Mouse (Mus musculus): ENCODE measurements at regions not wholly inside any gene's neighbourhood (a gene's known extent, or its start where the extent isn't known, plus 50 kb on each side); places are given as distances from the start of the nearest gene placed in this dataset.

DNA sequence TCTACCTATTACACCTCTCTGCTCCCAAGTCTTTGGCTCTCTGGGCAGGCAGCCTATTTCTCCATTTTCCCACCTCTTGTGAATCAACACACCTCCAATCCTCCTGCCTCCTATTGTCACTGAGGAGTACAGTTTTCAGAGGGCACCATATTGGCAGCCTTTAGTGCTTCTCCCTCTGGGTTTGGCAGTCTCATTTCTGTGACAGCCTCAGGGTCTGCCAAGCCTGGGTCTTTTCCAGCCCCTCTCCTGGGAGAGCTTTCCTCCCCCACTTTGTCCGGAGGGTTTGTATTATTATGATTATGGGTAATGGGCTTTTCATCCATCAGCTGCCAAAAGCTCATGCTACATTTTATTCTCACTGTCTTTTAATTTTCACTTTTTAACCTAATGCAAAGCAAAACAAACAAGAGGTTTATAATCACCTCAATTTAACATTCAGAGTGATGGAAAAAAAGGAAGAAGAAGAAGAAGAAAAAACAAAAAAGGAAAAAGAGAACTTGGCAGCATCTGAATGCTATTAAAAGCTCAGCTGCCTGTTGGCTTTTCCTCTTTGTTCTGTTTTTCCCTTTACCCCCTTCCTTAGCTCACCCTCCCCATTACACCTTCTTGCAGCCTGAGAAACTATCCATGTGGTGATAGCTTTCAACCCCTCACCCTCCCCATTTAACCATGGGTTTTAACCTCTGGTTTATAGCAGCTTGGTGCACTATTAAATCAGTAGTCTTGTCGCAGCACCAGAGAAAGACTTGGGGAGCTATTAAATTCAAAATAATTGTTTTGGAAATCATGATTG is 790.5 kb upstream of the Cdh8 start:
- no peak for ATAC-seq (ENCODE audit: poor library complexity, severe bottlenecking)

DNA sequence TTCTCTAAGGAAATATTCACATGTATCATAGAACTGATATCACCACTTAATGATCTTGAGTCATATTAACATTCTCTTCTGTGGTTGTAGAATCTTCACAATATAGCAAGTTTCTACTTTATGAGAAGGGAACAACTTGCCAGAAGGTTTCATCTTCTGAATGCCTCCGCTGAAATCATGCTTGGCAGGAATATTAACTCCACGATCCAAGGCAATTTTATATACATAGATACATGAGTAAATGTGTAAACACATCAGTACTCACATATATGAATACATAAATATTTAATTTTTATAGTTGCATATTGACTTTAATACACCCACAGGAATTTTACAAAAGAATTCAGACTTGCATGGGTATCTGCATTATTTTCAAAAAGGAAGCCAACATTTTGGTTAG is 777.0 kb upstream of the Cdh8 start:
- no peak for ATAC-seq (ENCODE audit: poor library complexity, severe bottlenecking)

DNA sequence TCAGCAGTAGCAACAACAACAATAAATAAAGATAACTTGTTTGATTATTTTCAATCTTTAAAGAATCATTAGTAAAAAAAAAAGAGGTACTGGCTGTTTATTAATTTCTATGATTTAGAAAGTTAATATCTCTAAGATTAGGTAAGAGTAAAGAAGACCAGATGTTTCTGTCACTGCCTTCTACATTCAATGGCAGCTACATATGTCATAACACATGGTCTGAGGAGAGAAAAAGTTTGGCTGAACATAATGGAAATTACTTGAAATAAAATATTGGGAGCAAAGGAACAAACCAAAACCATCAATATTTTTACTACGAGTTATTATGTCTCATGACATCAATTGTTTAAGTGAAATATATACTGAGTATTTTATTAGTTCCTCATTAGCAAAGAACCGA is 774.4 kb upstream of the Cdh8 start:
- no peak for ATAC-seq (ENCODE audit: poor library complexity, severe bottlenecking)

DNA sequence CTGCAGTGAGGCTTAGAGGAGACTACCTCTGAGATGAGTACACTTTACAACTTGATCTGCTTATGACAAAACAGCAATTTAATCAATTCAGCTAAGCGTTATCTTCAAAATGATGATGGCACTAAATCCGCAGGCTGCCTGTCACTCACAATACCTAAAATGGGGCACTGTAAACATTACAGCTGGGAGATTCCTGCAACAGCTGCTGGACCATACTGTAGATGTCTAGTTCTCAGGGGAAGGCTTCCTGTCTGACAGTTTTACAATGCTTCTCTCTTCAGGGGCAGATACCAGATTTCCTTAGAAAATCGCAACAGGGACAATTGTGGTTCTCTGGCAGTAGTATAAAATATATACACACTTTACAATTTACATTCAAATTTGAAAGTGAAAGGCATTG is 771.7 kb upstream of the Cdh8 start:
- ATAC-seq (ENCODE audit: poor library complexity, severe bottlenecking) = no peak

DNA sequence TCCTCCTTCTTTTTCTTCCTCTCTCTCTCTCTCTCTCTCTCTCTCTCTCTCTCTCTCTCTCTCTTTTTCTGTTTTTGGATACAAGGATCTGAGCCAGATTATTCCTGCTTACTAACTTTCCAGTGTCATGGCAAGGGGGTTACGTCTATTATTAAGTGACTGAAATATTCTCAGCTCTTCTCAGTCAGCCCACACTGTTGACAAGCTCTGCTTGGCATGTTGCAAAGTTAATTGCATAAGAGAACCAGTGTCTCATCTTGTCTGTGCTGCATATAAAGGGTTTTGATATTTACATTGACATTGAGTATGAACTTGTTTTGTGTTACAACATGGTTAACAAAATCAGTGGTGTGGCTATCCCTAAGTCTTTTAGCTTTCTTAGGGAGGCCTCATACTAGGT is 760.2 kb upstream of the Cdh8 start:
- ATAC-seq (ENCODE audit: poor library complexity, severe bottlenecking) = no peak

DNA sequence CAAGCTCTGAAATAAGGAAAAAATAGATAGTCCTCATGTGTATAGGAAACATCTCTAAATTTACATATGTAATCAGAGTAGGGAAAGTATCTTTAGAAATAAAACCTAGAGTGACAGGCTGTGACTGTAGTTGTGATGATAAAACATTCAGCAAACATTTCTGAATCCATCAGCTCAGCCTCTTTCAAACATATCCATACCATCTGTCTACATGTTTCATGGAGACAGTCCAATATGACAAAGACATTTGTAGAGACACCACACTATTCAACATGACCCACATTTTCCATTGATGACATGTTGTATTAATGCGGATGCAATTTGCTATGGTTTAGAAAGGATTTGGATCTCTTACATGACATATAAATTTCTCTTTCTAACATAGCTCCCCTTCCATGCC is 729.1 kb upstream of the Cdh8 start:
- ATAC-seq (ENCODE audit: poor library complexity, severe bottlenecking) = no peak

DNA sequence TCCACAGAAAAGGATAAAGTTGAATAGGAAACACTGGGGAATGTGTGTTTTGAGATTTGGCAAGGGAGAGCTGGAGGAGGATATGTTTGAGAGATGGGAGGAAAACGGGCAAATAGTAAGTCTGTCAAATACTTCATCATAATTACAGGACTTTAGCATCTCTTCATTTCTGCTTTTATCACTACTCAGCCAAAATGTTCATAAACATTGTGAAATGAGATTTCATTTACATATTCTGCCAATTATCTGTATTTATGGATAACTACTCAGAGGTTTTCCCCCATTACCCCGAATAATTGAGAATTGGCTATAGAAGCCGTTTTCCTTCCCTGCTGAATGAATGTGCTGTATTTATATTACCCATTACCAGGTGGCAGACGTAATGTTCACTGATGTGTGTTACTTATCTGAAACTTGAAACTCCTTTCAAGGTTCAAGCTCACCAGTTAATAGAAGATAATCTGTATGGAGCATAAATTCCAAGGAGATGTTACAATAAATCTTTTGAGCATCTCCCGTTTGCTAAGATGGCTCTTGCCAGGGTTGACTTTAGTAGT is 727.9 kb upstream of the Cdh8 start:
- ATAC-seq (ENCODE audit: poor library complexity, severe bottlenecking) = no peak

DNA sequence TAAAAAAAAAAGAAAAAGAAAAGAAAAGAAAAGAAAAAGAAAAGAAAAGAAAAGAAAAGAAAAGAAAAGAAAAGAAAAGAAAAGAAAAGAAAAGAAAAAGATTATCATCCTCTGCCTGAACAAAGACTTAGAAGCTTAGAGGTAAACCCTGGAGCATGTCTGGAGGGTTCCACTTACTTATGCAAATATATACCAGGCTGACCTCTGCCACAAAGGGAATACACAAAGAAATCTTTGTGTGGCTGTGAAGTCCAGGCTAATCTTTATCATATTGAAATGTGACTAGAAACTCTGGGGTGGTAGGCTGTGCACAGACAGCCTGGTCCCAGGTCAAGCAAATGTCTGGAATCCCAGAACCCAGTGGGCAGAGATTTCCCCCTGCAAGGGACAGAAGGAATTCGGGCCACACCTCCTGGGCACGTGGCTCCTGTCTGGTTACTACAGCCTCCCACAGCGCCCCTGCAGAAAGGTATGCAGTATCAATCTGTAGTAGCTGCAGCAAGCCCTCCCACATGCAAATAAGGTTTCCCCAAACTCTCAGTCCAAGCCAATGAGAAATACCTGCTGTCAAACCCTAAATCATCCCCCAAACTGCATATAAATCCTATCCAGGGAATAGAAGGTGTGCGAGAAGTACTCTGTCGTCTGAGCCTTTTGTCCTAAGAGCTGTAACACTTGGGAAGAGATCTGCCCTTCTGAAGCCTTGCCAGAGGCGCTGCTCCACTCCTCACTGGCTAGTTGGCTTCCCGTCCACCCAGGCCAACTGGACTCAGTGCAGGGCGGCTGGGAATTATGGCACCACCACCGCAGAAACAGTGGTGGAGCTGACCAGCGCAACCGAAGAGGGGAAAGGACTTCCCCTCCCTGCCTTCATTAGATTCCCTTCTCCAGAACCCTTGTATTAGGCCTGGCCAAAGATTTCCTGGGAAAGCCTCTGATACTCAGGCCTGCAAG is 688.4 kb upstream of the Cdh8 start:
- ATAC-seq (ENCODE audit: poor library complexity, severe bottlenecking) = no peak

DNA sequence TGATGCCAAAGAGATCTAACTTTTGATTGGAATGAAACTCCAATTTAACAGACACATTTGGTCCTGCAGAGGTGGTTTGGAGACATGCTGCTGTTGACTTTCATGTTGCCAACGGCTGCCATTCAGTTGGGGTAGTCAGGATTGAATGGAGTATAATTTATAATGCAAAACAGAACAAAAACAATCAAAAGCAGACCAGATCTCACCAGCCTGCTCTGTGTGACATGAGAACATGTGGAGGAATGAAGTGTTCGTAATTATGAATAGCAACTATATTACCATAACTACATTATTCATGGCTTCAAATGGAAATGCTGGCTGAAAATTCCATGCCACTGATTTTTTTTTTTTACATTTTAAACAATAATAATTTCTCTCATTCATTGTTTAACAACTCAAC is 685.7 kb upstream of the Cdh8 start:
- ATAC-seq (ENCODE audit: poor library complexity, severe bottlenecking) = no peak

DNA sequence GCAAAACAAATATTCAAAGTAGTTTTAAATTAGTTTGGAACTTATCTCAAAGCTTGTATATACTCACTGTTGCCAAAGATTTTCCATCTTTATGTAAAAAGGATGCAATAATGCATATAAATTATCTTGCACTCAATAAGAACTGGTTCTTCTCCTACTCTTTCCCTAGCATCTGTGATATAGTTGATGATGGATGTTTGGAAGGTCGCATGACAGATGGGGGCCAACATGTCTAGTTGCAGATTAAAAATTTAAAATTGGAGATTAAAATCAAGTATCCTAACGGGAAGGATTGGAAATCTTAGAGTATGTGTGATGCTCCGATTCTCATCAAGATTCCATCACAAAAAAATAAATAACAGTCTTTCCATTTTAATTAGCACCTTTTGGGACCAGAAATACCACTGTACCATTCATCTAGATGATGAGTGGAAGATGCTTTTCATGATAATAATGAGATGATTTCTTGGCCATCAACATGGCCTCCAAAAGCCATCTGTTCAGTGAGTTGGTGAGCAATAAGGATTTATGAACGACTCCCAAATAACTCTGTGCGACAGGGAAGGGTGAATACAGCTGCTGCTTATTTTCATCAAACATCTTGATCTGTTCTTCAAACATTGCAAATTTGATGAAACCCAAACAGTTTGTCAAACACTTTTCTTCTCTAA is 655.9 kb upstream of the Cdh8 start:
- ATAC-seq (ENCODE audit: poor library complexity, severe bottlenecking) = no peak

DNA sequence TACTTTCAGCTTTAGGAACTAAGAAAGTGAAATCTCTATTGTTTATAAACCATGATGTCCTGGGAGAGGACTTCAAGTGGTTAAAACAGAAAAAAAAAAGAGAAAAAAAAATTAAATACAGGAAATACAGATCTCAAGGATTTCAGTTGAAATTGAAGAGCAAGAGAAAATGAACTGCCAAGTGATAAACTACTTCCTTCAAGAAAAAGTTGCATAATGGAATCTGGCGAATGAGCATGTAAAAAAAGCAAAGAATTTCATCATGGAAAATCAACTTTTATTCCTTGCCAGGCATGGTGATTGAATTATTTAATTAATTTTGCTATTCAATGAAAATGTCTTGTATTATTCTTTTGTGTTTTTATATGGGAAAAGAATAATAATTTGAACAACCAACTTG is 653.5 kb upstream of the Cdh8 start:
- ATAC-seq (ENCODE audit: poor library complexity, severe bottlenecking) = no peak

DNA sequence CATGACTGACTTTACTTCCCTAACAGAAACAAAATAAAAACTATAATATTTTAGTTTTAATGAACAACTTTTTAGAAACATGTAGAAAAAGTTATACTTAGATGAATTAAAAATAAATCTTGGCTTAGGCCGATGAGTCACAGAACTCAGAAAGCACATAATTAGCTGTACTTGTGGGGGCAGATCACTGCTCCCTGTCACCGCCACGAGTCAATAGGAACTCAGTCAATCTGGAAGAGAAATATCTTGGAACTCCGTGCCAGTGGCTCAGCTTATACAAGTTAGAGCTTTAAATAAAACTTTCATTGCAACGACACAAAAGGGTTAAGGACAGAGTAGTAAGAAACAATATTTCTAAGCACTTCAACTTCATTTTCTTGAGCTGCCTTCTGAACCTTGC is 622.7 kb upstream of the Cdh8 start:
- ATAC-seq (ENCODE audit: poor library complexity, severe bottlenecking) = no peak

DNA sequence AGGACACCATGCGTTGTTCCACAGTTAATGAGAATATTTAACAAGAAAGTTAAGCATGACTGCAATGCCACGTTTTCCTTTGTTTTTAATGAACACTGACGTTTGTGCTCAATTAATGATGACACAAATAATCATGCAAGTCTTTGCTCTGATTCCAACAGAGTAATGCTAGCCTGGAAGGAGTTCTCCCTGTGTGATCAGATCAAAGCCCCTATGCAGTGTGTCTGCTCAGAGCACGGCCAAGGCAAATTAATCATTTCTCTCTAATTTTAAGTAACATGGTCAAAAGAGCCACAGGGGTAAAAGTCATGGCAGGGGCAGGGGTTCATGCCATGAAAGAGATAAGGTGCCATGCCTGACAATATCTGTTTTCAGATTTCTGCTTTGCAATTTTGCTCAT is 618.2 kb upstream of the Cdh8 start:
- no peak for ATAC-seq (ENCODE audit: poor library complexity, severe bottlenecking)

DNA sequence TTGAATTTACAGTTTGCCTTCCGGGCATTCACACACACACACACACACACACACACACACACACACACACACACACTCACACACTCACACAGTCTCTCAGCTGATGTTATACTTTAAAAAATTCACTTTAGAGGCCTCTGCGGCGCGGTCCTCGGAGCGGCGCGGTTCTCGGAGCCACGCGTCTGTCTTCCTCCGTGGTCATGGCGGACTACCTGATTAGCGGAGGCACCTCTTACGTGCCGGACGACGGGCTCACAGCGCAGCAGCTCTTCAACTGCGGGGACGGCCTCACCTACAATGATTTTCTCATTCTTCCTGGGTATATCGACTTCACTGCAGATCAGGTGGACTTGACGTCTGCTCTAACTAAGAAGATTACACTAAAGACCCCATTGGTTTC is 614.1 kb upstream of the Cdh8 start:
- peak; percentile 95 for ATAC-seq (ENCODE audit: poor library complexity, severe bottlenecking)

DNA sequence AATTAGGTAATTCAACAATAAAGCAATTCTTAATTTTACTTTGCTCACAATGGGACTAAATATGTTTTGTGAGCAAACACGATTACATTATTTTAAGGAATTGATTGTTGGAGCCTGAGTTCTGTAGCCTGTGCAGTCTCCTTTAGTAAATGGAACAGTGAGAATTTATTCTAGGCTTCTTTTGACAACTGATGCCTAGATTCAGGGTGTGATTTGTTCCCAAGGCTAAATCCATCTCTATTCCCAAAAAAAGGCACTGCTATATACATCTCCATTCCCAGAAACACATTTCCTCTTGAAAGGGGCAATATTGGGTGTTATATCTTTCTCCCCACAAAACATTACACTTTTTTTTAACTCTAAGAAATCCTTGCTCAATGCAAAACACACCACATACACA is 599.4 kb upstream of the Cdh8 start:
- no peak for ATAC-seq (ENCODE audit: poor library complexity, severe bottlenecking)

DNA sequence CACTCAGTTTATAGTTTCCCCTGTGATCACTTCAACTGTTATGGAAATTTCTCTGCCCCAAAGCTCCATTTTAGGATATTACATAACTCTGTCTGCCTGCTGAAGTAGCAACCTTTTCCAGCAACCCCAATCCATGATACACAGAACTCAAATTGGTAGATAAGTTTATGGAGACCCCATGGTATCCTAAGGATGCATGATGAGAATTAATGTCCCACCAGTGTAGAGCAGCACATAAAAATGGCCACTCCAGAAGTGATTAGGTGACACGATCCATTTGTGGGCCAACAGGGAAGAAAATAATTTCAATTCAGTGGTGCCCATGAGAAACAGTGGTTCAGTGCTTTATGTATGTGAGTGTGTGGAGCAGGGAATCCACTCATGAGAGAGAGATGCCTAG is 583.3 kb upstream of the Cdh8 start:
- no peak for ATAC-seq (ENCODE audit: poor library complexity, severe bottlenecking)

DNA sequence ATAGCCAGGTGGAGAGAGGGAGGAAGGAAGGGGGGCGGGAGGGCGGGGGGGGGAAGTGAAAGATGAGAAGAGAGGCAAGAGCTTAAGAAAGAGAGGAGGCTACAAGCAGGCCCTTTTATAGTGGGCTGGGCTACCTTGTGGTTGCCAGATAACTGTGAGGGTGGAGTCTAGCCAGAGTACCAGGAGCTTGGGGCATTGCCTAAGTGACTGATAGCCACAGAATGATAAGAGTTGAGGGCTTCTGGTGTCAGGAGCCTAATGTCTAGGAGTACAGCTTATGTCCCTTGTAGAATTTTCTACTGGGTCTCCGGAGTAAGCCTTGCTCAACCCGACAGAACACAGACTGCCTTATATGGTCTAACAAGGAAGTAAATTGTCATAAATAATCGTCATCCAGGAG is 567.4 kb upstream of the Cdh8 start:
- ATAC-seq (ENCODE audit: poor library complexity, severe bottlenecking) = no peak

DNA sequence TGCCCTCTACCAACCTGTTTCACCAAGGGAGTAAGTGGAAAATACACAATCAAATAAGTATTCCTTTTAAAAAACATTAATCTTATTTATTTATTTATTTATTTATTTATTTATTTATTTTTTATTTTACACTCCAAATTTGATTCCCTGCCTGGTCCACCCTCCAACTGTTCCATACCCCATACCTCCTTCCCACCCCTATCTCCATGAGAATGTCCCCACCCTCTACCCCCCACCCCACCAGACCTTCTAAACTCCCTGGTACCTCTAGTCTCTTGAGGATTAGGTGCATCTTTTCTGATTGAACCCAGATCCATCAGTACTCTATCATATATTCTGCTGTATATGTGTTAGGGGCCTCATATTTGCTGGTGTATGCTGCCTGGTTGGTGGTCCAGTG is 538.4 kb upstream of the Cdh8 start:
- ATAC-seq (ENCODE audit: poor library complexity, severe bottlenecking) = no peak

DNA sequence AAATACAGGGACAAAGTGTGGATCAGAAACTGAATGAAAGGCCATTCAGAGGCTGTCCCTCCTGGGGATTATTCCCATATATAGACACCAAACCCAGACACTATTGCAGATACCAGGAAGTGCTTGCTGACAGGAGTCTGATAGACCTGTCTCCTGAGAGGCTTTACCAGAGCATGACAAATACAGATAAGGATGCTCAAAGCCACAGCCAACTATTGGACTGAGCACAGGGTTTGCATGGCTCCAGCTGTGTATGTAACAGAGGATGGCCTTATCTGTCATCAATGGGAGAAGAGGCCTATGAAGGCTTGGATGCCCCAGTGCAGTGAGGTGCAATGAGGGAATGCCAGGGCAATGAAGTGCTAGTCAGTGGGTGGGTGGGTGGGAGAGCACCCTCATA is 537.6 kb upstream of the Cdh8 start:
- ATAC-seq (ENCODE audit: poor library complexity, severe bottlenecking) = no peak

DNA sequence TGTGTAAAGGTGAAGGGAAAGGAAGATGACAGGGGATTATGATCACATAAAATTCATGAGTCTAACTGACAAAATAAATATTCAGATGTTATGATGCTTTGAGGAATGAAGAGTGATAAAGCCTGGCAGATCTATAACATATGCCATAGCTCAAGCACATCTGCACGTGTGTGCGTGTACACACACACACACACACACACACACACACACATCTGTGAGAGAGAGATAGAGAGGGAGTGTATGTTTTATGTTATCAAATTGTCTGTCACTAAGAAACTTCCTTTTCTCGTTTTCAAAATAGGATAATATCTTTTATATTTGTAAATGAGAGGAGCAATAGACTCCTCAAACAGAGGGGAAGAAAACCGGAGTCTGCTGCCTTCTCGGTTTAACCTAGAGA is 516.9 kb upstream of the Cdh8 start:
- ATAC-seq (ENCODE audit: poor library complexity, severe bottlenecking) = no peak
